In genomic region chr9:70202753-70203152, GRCm38 (mm10) we compare ENCODE assay signal across 8 mouse cellular contexts. TPM values are rescaled to one million over a fixed set of nuclear protein-coding genes. Genes with fewer than 3 reads are reported as not detected.
DNase-seq lines count a peak whose midpoint lies in the region; ATAC-seq and TF ChIP-seq lines count a peak whose summit lies in the region.

No protein-coding gene starts in this region.

- H3K36me3 ChIP-seq in limb, embryonic 11.5 days (ENCODE audit: control insufficient read depth, insufficient read depth, low read length) = no peaks in the 10 kb centered on the region
- no peaks in the 10 kb centered on the region for H3K36me3 ChIP-seq in spleen, adult 2 months (ENCODE audit: control insufficient read depth, insufficient read depth, low read length)

- H3K4me1 ChIP-seq in cortical plate, adult 2 months (ENCODE audit: control insufficient read depth, insufficient read depth, low read length) = no peaks in the 10 kb centered on the region
- H3K4me1 ChIP-seq in limb, embryonic 11.5 days (ENCODE audit: control insufficient read depth, insufficient read depth, low read length) = no peaks in the 10 kb centered on the region; the same call in 1 of the 2 replicates
- H3K4me1 ChIP-seq in spleen, adult 2 months (ENCODE audit: control insufficient read depth, insufficient read depth, insufficient read length) = peaks cover 3% of the 10 kb centered on the region; the same call in 1 of the 2 replicates

- no peak for ATAC-seq in limb, embryonic 11.5 days (ENCODE audit: insufficient number of reproducible peaks, low FRiP score, low TSS enrichment, low read depth)
- ATAC-seq in cerebellum, adult (ENCODE audit: insufficient number of reproducible peaks, low FRiP score, low TSS enrichment) = no peak

- no peak overlapping the region for H3K9ac ChIP-seq in limb, embryonic 11.5 days (ENCODE audit: low read length)

- no peaks in the 10 kb centered on the region for H3K27me3 ChIP-seq in limb, embryonic 11.5 days (ENCODE audit: control insufficient read depth, insufficient read depth, low read length)
- H3K27me3 ChIP-seq in spleen, adult 2 months (ENCODE audit: control insufficient read depth, insufficient read depth, low read length) = no peaks in the 10 kb centered on the region

- 62% methylated on average over 5 of the region's 5 CpGs for WGBS in limb, embryonic 11.5 days
- WGBS in spleen, adult 2 months = 65% methylated on average over 5 of the region's 5 CpGs

- H3K27ac ChIP-seq in cortical plate, adult 2 months (ENCODE audit: insufficient read depth, low read length) = no peak overlapping the region
- no peak overlapping the region for H3K27ac ChIP-seq in limb, embryonic 11.5 days (replicated peaks; ENCODE audit: low read depth, low read length)
- H3K27ac ChIP-seq in spleen, adult 2 months (ENCODE audit: insufficient read depth, low read length) = no peak overlapping the region

- H3K9me3 ChIP-seq in limb, embryonic 11.5 days (ENCODE audit: control insufficient read depth, low read length) = no peaks in the 10 kb centered on the region

- H3K4me2 ChIP-seq in limb, embryonic 11.5 days (ENCODE audit: low read depth, severe bottlenecking) = no peak overlapping the region

- peak; percentile 50 for TF ChIP-seq CTCF in cortical plate, adult 2 months (IDR thresholded peaks at IDR 0.05; ENCODE audit: extremely low read depth, insufficient read depth, low read length)
- peak; percentile 60; the same call in 1 of the 2 replicates for TF ChIP-seq CTCF in spleen, adult 2 months (IDR thresholded peaks at IDR 0.05; ENCODE audit: extremely low read depth, insufficient read depth, insufficient read length, insufficient replicate concordance)

- H3K4me3 ChIP-seq in cortical plate, adult 2 months (ENCODE audit: insufficient read depth, low read length) = no peak overlapping the region
- H3K4me3 ChIP-seq in limb, embryonic 11.5 days (ENCODE audit: low read depth, low read length) = no peak overlapping the region
- no peak overlapping the region for H3K4me3 ChIP-seq in spleen, adult 2 months (ENCODE audit: extremely low read depth, insufficient read depth, insufficient read length)

- TF ChIP-seq POLR2A in cortical plate, adult 2 months (IDR thresholded peaks at IDR 0.05; ENCODE audit: extremely low read depth, insufficient read depth, low read length) = no peak
- TF ChIP-seq POLR2A in spleen, adult 2 months (IDR thresholded peaks at IDR 0.05; ENCODE audit: low read depth, low read length) = no peak

- peak; percentile 44 for DNase-seq in gastrocnemius, adult 18-20 months (ENCODE audit: low spot score)
- no peak for DNase-seq in gastrocnemius, postnatal 25 days
- peak; percentile 27 for DNase-seq in ovary, postnatal 36 days (ENCODE audit: low spot score)
- no peak for DNase-seq in ovary, postnatal 10 days (ENCODE audit: low spot score)
- DNase-seq in limb, embryonic 11.5 days (ENCODE audit: low spot score) = peak; percentile 69
- peak in 1 of 2 experiments; percentile 58 for DNase-seq in spleen, adult 2 months (ENCODE audit: low read depth in 1 of 2, low spot score in 2 of 2)

RNA-seq across cellular contexts. Expression of gene Myo1e, which starts 4.4 kb away (rescaled TPM):
- 1 to 10 TPM; 6.8 to 8.7 TPM for total RNA-seq in gastrocnemius, adult 18-20 months (2021)
- 1 to 10 TPM; 8.6 to 8.9 TPM for total RNA-seq in gastrocnemius, postnatal 25 days (2021)
- polyA plus RNA-seq in cortical plate, adult 2 months (2012; rRNA removed) = 8.7 and 9.4 TPM in 2 replicates
- polyA plus RNA-seq in limb, embryonic 11.5 days (2014; fragmentation: Nextera tagmentation; extraction: Ambion mirVana) = 16.9 and 18.0 TPM in 2 replicates
- polyA plus RNA-seq in spleen, adult 2 months (2012; rRNA removed) = 15.4 and 16.6 TPM in 2 replicates

Comparison
In these comparisons a context has a peak if more than half of its experiments do, and no peak if none do; other contexts are left out.
1. DNase-seq: peak in gastrocnemius, adult 18-20 months (single experiment), ovary, postnatal 36 days (single experiment) and limb, embryonic 11.5 days (single experiment); none in gastrocnemius, postnatal 25 days (single experiment) and ovary, postnatal 10 days (single experiment).